Mouse (Mus musculus) heart, adult 11 months (tissue): ENCODE measurements around the gene Cdkl3.
"Not testable (repeated sequence)": the region's sequence is repeated elsewhere in the genome, so short reads cannot be mapped to it uniquely, and the experiment has no call there.

ENCODE experiments used
- DNase-seq: peaks from one replicate; pipeline ENCODE4 v3.0.0; 2022

Gene Cdkl3

DNA sequence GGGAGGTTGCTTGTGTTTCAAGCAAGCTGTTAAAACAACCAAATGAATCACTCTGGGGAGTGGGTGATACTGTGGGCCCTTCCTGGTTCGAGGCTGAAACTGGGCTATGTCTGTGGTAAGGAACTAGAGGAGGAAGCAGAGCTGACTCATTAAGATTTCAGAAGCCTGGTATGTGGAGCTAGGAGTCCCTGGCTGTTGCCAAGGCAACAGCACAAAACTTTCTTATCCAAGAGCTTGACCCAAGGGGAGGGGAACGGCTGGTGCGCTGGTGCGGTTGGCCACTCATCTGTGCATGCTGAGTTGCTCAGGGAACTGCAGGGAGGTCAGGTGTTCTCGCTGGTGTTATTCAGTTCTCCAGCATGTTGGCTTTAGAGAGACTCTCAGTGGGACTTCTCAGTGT lies 76.0 kb downstream of the Cdkl3 start:
- DNase-seq, result peak; percentile 95

DNA sequence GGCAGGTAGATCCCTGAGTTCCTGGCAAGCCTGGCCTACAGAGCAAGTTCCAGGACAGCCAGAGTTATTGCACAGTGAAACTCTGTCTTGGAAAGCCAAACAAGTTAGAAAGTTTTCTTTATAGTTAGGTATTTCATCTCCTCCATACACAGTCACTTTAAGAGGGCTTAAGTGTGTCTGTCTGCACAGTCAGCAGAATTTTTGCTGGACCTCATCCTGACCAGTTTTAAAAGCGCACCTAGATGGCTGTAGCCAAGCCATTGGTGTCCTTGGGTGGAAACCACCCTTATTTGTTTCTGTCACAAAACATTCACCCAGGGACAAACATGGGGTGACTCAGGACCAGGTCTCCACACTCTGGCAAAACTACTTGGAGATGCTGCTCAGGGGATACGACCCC lies 76.6 kb downstream of the Cdkl3 start:
- DNase-seq, result no peak

DNA sequence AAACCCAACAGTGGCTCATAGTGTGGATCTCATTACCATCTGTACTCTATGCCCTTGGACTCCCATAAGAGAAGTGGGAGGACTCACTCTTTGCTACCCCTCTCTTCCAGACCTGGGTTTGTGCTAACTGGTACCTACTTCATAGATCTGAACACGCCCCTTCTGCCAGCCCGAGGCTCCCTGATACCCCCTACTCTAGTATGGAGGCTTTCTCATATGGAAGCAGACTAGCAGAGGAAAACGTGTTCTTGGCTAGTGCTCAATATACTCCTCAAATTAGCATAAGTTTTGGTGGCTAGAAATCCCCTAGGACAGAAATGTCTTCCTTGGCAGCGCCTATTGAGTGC lies 81.8 kb downstream of the Cdkl3 start:
- peak; percentile 82 for DNase-seq

DNA sequence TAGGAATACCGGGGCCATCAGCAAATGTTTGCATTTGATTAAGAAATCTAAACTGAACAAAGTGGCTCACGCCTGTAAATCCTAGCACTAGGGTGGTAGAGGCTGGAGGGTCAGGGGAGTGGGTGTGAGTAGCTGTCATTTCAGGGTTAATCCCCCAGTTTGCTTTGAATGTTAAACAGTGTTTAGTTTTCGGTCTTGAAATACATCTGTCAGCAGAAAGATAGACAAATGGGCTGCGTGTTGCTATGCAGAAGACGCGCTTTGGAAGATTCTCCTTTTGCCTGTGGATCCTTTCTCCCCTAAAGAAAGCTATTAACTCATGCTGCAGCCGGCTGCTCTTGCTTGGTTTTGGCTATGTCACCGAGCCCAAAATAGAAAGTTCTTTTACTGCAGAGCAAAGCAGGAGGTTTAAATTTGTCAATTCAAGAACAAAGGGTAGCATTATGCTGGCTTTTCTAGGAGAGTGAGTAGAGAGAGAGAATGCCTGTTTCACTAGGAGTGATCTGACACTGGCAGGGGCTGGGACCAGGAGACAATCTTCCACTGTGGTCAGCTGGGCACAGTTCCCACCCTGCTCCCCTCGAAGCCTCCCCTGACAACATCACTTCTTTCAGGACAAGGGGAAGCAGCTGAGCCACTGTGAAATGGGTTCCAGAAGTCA lies 82.3 kb downstream of the Cdkl3 start:
- peak; percentile 86 for DNase-seq

DNA sequence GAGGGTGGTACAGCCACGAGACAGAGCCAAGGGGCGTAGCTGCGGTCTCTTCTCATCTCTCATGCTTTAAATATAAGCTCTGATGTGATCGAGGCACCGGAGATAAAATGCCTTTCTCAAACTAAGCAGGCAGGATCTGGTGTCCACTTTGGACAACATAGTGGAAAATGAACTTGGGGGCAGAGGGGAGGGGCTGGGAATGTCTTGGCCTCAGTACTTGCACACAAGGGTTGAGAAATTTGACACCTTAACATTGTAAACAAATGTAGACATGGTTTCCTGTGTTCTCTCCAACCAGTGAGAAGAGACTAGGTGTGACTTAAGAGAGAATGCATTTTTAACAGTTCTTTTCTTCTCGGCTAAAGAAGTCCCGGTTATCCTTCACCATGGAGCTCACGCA lies 85.3 kb downstream of the Cdkl3 start:
- peak; percentile 87 for DNase-seq

DNA sequence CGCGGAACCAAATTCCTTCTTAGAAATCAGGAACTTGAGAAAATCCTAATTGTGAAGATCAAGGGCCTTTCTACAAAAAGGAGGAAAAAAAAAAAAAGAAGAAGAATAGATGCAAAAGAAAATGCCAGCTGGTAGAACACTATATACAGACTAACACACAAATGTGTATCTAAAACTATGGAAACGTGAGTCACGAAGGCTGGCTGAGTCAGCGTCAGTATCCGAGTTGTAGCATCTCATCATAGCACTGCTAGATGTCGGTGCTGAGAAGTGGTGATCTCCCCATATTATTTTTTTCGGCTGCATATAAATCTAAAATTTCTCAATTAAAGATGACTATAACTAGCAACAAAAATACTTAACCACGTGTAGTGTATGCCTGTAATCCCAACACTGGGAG lies 87.2 kb downstream of the Cdkl3 start:
- peak; percentile 55 for DNase-seq

DNA sequence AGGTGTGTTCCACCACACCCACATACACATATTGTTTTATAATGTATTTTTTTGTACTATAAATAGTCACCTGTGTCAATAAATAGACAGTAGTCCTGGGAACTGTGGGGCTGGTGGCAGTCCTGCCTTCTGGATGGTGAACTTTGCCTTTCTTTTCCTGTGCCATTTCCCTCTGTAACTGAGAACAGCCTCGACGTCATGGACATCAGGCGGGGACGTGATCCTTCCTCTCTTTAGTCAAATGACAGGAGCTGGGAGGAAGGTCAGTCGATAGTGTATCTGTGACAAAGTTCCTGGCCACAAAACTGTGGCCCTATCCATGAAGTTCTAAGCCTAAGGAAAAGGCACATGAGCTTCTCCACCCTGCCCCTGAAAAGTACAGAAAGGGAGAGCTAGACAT lies 90.5 kb downstream of the Cdkl3 start:
- DNase-seq, result peak; percentile 94

DNA sequence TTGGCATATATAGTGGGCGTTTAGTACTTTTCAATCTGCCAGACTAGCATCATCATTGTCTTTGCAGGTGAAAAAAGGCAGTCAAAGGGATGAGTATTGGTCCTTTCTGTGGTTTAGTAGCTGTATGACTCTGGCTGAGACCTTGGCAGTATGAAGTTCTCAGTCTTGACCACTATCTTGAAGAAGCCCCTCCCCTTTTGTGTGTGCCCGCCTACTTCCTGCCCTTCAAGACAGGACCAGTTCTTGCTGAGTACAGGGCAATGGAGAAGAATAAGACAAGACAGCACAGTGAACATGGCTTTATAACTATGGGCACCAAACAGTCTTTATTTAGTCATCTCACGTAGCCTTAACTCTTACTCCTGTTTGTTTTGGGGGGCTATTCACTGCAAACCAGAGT lies 93.0 kb downstream of the Cdkl3 start:
- DNase-seq, result peak; percentile 88

DNA sequence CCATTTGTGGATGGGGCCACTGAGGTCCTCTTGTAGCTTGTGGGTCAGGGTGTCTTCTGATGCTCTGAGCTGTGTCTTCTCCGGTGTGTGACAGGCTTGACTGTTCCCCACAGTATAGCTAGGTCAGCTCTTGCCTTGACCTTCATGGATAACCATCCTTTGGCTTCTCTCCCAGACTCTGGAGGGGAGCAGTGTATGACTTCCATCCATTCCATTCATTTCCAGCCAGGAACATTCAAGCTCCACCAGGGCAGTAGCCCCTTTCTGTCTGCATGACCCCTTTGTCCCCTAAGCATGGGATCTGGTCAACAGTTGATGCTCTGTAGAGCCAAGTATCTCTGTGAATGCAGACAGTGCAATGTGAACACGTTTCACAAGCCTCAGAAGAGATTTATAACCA lies 93.6 kb downstream of the Cdkl3 start:
- DNase-seq, result peak; percentile 94

DNA sequence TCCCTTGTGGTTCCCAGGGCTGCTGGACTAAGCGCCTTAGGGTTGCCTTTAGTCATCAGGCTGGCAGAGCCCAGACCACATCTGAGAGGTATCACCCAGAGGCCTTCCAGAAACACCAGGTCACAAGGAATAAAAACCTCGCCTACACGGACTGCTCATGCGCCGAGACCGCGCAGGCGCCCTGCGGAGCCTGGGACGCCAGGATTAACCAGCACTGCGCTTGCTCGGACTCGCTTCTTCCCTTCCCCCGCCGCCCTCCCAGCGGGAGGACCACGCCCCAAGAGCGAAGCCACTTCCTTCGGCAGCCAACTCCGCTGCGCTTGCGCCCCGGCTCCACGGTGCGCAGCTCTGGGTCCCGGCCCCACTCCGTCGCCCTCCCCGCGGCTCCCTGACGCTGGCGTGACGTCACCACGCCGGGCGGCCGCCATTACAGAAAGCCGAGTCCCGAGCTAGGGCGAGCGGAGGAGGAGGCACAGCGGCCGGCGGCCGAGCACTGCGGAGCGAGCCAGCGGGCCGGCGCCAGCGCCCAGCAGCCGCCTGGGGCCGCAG lies 94.5 kb downstream of the Cdkl3 start, which contains the start of gene Ppp2ca:
Ppp2ca (plus strand) TSS at position 284 of the 549 bp plus-strand sequence.
- peak; percentile 100 for DNase-seq

DNA sequence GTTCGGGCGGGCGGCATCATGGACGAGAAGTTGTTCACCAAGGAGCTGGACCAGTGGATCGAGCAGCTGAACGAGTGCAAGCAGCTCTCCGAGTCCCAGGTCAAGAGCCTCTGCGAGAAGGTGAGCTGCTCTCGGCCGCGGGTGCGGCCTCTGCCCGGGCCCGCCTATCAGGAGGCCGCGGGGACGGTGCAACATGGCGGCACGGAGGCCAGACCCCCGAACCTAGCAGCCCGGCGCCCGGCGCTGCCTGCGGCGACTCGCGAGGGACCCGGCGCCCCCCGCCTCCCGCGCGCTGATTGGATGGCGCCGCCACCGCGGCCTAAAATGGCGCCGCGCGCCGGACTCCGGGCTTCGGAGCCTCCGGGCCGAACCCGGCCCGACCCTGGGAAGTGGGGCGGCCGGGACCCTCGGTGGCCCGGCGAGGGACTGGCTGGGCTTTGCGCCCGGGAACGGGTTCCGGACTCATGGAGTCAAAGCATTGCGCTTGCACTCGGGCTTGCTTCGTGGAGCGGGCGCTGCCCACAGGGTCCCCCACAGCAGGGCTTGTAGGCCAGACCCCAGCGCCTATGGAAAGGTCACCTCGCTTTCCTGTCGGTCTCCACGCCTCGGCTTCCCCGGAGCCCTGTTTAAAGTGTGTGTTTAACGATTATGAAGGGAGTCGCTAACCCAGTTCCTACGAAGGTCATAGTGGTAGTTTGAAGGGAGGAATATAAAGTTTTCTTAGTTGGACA lies 95.2 kb downstream of the Cdkl3 start:
- peak; percentile 98 for DNase-seq

DNA sequence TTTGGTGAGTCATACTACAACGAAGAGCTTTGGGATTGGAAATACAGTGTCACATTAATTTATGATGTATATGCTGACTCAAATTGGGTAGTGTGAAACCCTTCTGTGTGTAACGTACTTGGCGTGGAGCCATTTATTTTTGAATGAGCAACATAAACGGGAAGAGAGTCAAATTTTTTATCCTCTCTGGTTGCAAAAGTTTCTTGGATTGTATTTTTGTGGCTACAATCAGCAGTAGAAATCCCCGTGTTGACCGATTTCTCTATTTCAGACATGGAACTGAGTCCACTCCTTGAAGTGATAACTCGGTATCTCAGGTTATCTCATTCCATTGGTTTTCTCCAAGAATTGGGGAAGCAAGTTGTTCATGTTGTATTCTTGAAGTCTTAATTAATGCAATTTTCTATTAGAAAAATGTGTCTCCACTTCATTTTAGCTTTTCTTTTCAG lies 95.8 kb downstream of the Cdkl3 start:
- peak; percentile 18 for DNase-seq

DNA sequence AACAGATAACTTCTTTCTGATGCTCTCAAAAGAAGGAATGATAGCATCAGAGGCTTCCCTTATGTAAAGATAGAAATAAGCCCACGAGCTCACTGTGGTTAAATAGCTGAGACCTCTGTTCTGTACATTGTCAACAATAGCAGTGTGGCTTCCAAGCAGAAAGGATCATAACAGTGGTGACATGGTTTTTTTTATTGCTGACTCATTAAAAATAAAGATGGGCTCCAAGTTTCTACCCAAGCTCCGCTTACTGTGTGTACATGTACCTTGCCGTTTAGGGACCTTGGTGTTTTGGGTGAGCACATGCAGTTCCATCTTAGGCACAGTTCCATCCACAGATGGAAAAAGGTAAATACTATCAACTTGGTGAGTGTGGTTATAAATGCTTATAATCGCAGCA lies 99.0 kb downstream of the Cdkl3 start:
- peak; percentile 28 for DNase-seq

DNA sequence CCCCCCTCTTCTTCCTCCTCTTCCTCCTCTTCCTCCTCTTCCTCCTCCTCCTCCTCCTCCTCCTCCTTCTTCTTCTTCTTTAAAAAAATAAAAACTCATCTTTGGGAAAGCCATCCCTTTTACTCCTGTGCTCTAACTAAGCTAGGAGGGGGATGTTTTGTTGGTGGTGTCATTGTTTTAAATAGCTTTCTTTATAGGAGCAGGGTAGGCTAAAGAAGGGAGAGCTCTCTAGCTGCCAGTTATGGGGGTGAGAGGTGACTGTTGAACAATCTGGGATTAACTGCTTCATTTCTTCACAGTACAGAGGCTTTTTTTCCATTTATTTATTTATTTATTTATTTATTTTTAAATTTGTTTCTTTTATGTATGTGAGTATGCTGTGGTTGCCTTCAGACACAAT lies 101.5 kb downstream of the Cdkl3 start:
- DNase-seq, result peak; percentile 58

DNA sequence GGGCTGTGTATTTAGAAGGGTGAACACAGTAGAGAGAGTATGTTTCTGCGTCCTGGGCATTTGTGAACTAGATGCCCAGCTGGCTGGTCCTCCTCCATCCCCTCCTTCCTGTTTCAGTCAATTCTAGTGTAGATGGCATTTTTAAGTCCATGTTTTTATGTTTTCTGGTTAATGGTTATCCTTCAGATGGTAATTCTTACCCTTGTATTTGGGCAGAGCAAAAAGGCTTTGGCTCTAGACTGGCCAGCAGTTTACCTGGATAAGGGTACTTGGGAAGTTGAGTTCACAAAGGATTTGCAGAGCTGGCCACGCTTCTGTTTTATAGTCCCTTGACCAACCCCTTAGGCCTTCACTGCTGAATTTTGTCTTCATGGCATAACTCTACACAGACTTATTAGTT lies 102.0 kb downstream of the Cdkl3 start:
- DNase-seq, result peak; percentile 61

DNA sequence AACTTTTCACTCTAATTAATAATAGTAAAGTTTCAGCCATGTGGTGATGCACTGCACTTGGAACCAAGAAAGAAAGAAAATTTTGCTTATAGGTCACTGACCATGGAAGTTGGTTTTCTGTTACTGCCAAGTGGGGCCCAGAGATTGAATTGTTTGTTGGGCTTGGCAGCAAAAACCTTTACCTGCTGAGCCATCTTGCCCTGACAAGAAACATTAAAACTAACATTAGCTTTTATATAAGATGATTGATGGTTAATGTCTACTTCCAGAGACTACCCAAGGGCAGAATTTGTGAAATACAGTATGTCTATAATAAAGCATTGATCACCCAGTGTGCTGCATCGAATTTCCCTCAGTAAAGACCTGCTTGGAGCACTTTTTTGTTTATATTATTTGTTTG lies 102.4 kb downstream of the Cdkl3 start:
- no peak for DNase-seq

DNA sequence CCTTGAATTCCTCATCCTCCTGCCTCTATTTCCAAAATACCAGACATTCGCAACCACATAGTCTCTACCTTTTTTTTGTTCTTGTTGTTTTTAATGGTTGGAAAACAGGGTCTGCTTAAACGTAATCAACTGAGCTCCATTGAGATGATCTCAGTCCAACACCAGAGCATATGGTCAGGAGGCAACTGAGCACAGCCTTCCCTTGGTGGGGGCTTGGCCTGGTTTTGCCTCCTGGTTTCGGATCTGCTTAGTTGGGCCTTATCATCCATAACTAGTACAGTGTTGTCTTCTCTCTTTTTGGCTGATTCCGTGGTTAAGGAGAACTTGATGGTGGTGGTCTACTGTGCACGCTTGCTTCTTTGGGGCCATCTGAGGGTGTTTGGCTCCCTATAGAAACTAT lies 104.8 kb downstream of the Cdkl3 start:
- peak; percentile 43 for DNase-seq

DNA sequence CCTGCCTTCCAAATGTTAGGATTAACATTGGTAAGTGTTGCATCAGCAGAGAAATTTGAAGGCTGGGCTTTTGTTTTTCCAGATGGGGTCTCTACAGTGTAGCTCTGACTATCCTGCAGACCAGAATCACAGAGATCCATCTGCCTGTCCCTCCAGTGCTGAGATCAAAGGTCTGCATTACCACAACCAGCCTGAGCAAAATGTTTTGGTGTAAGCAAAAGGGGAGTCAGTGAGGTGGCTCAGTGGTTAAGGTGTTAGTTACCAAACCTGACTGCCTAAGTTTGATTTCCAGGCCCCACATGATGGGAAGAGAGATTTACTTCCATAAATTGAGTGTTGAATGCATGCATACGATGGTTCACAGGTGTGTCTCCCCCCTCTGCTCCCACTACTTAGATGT lies 105.4 kb downstream of the Cdkl3 start:
- DNase-seq, result peak; percentile 49

DNA sequence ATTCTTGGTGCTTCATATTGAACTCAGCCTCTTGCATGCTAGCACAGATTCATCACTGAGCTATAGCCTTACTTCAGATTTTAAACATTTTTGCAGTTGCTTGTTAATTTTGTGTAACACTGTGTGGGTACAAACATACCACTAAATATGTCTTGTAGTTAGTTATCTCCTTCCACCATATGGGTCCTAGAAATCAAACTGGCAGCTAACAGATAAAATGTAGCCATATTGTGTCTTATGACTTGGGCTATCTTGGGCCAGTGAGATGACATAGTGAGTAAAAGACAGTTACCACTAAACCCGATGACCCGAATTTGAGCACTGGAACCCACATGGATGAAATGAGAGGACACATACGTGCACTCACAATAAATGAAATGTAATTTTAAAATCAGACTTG lies 111.5 kb downstream of the Cdkl3 start:
- no peak for DNase-seq

DNA sequence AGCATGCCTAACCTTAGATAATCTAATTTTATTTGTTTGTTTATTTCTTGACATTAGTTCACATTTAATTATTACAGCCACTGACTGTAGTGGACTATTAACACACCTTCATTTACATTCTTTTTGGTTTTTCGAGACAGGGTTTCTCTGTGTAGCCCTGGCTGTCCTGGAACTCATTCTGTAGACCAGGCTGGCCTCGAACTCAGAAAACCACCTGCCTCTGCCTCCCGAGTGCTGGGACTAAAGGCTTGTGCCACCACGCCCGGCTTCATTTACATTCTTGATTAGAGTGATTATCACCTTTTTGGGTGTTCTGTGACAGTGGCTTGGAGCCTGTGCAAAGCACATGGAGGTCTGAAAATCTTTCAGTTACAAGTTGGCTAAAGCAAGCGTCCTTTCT lies 112.1 kb downstream of the Cdkl3 start:
- DNase-seq, result peak; percentile 59

DNA sequence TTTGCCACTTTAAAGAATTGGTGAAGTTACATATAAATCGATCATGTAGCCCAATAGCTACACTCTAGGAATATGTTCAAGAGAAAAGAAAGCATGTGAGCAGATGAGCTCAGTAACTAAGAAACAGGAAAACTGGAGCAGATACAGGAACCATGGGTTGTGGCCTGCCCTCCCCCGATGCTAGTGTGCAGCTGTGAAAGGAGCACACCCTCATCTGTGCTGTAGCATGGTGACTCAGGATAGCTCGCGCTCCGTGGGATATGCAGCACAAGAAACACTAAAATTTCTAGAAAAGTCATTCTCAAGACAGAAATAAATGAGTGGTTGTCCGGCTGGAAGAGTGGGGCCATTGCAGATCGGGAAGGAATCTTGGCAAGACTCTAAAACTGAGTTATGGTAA lies 113.1 kb downstream of the Cdkl3 start:
- peak; percentile 62 for DNase-seq

DNA sequence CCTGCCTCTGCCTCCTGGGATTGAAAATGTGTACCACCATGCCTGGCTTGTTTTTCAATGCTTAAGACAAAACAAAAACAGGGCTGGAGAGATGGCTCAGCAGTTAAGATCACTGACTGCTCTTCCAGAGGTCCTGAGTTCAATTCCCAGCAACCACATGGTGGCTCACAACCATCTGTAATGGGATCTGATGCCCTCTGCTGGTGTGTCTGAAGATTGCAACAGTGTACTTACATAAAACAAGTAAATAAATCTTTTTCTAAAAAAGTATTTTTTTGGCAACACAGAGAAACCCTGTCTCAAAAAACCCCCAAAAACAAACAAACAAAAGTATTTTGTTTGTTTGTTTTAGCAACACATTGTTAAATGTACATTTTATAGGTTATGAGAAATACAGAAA lies 116.4 kb downstream of the Cdkl3 start:
- DNase-seq, result not testable (repeated sequence)

DNA sequence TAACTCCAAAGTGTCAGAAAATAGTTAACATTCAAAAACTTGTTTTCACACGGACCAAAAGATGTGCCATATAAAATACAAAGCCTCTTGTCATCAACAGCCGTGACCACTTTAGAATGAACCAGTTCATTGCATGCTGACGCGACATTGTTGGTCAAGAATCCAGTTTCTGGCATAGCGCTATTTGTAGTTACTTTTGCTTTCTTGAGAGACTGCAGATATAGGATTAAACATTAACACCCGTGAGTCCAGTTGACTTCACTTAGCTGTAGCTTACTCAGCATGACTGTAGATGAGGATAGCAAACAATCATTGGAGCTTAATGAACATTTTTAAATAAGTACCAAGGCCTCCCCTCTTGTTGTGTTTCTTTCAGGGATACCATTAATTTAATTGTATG lies 118.0 kb downstream of the Cdkl3 start:
- peak; percentile 7 for DNase-seq

DNA sequence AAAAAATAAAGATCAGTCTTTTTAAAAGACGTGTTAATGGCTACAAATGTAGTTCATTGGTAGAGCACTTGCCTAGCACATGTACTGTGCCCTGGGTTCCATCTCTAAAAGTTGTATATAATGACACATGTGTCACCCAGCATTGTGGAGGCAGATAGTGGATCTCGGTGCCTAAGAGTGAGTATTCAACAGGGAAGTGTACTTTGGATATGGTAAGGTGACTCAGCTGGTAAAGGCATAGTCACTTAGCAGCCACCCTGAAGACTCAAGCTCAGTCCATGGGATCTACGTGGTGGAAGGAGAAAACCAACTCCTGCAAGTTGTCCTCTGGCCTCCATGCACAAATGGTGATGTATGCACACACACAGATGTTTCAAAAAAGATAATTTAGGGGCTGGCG lies 120.4 kb downstream of the Cdkl3 start:
- peak; percentile 80 for DNase-seq
